Mouse (Mus musculus): Measurements from ENCODE around the gene Nkain4. TPM values are rescaled to one million over a fixed set of nuclear protein-coding genes. Genes with fewer than 3 reads are reported as not detected.

The Nkain4 gene
- polyA plus RNA-seq, 1 experiment, result 2.1 TPM

DNA sequence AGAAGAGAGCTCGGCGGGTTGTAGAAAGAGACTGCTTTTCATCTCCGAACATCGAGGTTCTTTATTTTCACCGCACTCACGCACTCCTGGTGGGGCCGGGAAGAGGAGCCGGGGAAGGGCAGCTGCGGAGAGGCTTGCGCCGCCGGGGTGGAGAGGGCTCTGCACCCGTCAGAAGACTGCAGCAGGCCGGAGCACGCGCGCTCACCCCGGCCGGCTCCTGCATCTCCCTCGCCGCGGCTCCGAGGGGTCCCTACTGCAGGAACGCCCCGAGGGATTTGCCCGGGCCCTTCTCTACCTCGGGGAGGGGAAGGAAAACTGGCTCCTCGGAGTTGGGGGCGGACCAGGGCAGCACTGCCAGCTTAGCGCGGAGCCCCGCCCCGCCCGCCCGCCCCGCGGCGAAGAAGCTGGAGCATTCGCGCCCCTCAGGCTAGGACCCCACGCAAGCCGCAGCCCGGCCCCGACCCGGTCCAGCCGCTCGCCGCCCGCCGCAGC is 60.9 kb downstream of the Nkain4 start:
- peaks cover 52% of the 10 kb centered on the region for H3K27me3 ChIP-seq (ENCODE audit: control insufficient read depth, insufficient read depth, low read length)
- no peak for TF ChIP-seq POLR2A (IDR thresholded peaks at IDR 0.05; ENCODE audit: low read depth, low read length)
- no peak for TF ChIP-seq CTCF (IDR thresholded peaks at IDR 0.05; ENCODE audit: extremely low read depth, insufficient read length, insufficient replicate concordance, low read depth, low read length)
- 1% methylated on average over 50 of the region's 50 CpGs for WGBS
- peak overlapping the region; percentile 47 for H3K4me3 ChIP-seq (ENCODE audit: low read depth, low read length)
- no peaks in the 10 kb centered on the region for H3K36me3 ChIP-seq (ENCODE audit: control insufficient read depth, insufficient read depth, low read length)
- H3K27ac ChIP-seq (ENCODE audit: insufficient read depth, low read depth, low read length), result no peak overlapping the region
- H3K4me1 ChIP-seq (ENCODE audit: control insufficient read depth, insufficient read depth, insufficient read length, low read length), result peaks cover 3% of the 10 kb centered on the region

GRCm38 (mm10) chr2:180892841-180893521 is 61.5 kb downstream of the Nkain4 start:
- no peak for TF ChIP-seq CTCF (IDR thresholded peaks at IDR 0.05; ENCODE audit: extremely low read depth, insufficient read length, insufficient replicate concordance, low read depth, low read length)
- TF ChIP-seq POLR2A (IDR thresholded peaks at IDR 0.05; ENCODE audit: low read depth, low read length), result no peak
- Histone ChIP-seq H3K27ac (ENCODE audit: insufficient read depth, low read depth, low read length) (no peak overlapping the region), H3K27me3 (ENCODE audit: control insufficient read depth, insufficient read depth, low read length) (peaks cover 52% of the 10 kb centered on the region), H3K4me3 (ENCODE audit: low read depth, low read length) (peak overlapping the region; percentile 47), H3K4me1 (ENCODE audit: control insufficient read depth, insufficient read depth, insufficient read length, low read length) (peaks cover 3% of the 10 kb centered on the region), H3K36me3 (ENCODE audit: control insufficient read depth, insufficient read depth, low read length) (no peaks in the 10 kb centered on the region)
- under 1% methylated on average over 97 of the region's 97 CpGs for WGBS

- Histone ChIP-seq H3K4me3 (ENCODE audit: low read depth, low read length) (no peak overlapping the region), H3K4me1 (ENCODE audit: control insufficient read depth, insufficient read depth, insufficient read length, low read length) (peaks cover 3% of the 10 kb centered on the region), H3K27me3 (ENCODE audit: control insufficient read depth, insufficient read depth, low read length) (peaks cover 52% of the 10 kb centered on the region), H3K27ac (ENCODE audit: insufficient read depth, low read depth, low read length) (no peak overlapping the region), H3K36me3 (ENCODE audit: control insufficient read depth, insufficient read depth, low read length) (no peaks in the 10 kb centered on the region)
- TF ChIP-seq POLR2A (IDR thresholded peaks at IDR 0.05; ENCODE audit: low read depth, low read length) (no peak), CTCF (IDR thresholded peaks at IDR 0.05; ENCODE audit: extremely low read depth, insufficient read length, insufficient replicate concordance, low read depth, low read length) (no peak)
- WGBS, result 16% methylated on average over 9 of the region's 9 CpGs
These were observed 62.6 kb downstream of the Nkain4 start for GRCm38 (mm10) chr2:180891835-180892323.

DNA sequence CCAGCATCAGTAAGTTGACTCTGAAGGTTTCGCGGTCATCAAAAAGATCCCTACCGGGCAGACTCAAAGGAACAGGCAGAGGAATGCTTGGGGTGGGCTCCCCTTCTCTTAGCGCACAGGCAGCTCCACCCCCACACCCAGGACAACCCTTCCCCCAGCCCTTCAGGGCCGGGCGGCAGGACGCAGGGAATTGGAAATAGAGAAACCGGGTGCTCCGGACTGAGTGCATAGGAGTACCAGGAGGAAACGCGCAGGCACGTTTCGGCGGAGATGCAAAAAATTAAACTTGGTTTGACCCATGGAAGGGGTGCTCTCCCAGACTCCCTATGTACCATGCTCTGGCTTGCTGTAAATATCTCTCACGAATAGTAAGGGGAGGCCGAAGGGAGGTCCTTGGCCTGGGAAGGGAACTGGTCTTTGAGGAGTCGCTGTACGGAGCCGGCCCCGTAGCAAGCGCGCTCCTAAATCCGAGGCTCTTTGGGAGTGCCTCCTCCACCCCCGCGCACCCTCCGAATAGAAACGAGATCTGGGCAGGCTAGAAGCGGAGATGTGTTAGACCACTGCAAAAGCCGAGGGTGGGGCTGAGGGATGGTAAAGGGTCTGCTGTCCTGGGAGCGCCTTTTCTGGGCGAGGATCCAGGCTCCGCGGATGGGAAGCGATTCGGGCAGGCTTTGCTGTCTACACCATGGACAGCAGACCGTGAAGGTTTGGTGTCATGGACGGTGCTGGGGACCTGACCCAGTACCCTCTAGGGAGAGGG is 63.2 kb downstream of the Nkain4 start:
- H3K4me1 ChIP-seq (ENCODE audit: control insufficient read depth, insufficient read depth, insufficient read length, low read length), result peaks cover 3% of the 10 kb centered on the region
- TF ChIP-seq POLR2A (IDR thresholded peaks at IDR 0.05; ENCODE audit: low read depth, low read length) (no peak), CTCF (IDR thresholded peaks at IDR 0.05; ENCODE audit: extremely low read depth, insufficient read length, insufficient replicate concordance, low read depth, low read length) (no peak)
- H3K4me3 ChIP-seq (ENCODE audit: low read depth, low read length), result no peak overlapping the region
- no peak overlapping the region for H3K27ac ChIP-seq (ENCODE audit: insufficient read depth, low read depth, low read length)
- H3K27me3 ChIP-seq (ENCODE audit: control insufficient read depth, insufficient read depth, low read length), result peaks cover 52% of the 10 kb centered on the region
- H3K36me3 ChIP-seq (ENCODE audit: control insufficient read depth, insufficient read depth, low read length), result no peaks in the 10 kb centered on the region
- WGBS, result 3% methylated on average over 37 of the region's 37 CpGs

DNA sequence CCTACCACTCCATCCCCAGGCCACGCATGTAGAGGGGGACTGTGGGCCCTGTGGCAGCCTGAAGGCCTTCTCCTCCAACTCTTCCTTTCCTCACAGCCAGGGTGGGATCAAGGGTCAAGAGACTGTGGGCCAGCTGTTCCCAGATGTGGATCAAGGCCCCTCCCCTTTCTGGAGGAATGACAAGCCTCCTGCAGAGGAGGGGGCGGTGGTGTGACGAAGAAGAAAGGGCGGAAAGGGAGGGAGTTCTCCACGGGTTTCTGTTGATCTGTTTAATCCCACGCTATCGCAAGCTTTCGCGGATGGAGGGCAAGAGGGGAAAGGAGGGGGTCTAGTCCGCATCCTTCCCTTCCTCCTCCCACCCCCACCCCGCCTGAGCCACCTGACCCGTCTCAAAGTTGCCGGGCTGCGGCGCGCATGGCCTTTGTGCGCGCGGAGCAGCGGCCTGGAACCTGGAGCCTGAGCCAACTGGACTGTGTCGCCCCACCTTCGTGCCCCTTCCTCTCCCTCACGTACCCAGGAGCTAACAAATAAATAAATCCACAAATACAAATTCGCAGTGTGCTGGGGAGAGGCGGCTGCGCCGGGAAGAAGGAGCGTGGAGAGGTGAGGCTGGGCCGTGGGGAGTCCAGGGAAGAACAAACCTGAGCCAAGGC is 64.0 kb downstream of the Nkain4 start:
- no peak for TF ChIP-seq CTCF (IDR thresholded peaks at IDR 0.05; ENCODE audit: extremely low read depth, insufficient read length, insufficient replicate concordance, low read depth, low read length)
- TF ChIP-seq POLR2A (IDR thresholded peaks at IDR 0.05; ENCODE audit: low read depth, low read length), result no peak
- WGBS, result 5% methylated on average over 29 of the region's 29 CpGs

DNA sequence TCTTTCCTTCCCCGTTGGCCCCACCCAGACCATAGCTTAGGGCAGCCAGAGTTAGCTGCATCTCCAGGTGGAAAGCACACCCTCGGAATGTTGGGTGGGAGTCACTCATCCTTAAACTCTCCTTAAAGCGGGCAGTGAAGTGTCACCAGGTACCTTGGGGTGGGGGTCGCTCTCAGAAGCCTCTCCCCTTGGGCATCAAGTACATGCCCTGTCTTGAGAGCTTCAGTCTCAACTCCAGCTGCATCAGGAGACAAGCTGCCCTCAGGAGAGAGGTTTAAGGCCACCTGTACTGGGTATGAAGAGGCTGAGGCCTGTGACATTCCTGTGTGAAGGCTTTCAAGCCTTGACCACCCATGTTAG is 64.6 kb downstream of the Nkain4 start:
- Histone ChIP-seq H3K4me3 (ENCODE audit: low read depth, low read length) (no peak overlapping the region), H3K36me3 (ENCODE audit: control insufficient read depth, insufficient read depth, low read length) (no peaks in the 10 kb centered on the region), H3K27ac (ENCODE audit: insufficient read depth, low read depth, low read length) (no peak overlapping the region), H3K4me1 (ENCODE audit: control insufficient read depth, insufficient read depth, insufficient read length, low read length) (peaks cover 3% of the 10 kb centered on the region), H3K27me3 (ENCODE audit: control insufficient read depth, insufficient read depth, low read length) (peaks cover 54% of the 10 kb centered on the region)
- 16% methylated on average over 4 of the region's 4 CpGs for WGBS
- TF ChIP-seq CTCF (IDR thresholded peaks at IDR 0.05; ENCODE audit: extremely low read depth, insufficient read length, insufficient replicate concordance, low read depth, low read length) (no peak), POLR2A (IDR thresholded peaks at IDR 0.05; ENCODE audit: low read depth, low read length) (no peak)

More for the DNA sequence above, 64.0 kb downstream of the Nkain4 start:
- Histone ChIP-seq H3K36me3 (ENCODE audit: control insufficient read depth, insufficient read depth, low read length) (no peaks in the 10 kb centered on the region), H3K4me3 (ENCODE audit: low read depth, low read length) (no peak overlapping the region), H3K4me1 (ENCODE audit: control insufficient read depth, insufficient read depth, insufficient read length, low read length) (peaks cover 3% of the 10 kb centered on the region), H3K27ac (ENCODE audit: insufficient read depth, low read depth, low read length) (no peak overlapping the region), H3K27me3 (ENCODE audit: control insufficient read depth, insufficient read depth, low read length) (peaks cover 54% of the 10 kb centered on the region)

Data from small intestine, adult 2 months (tissue).